Mouse (Mus musculus): Measurements from ENCODE around the gene Gpr176.
A peak's percentile ranks its signal among the peaks of the same experiment; 100 is the strongest.
"Not testable (repeated sequence)": the region's sequence is repeated elsewhere in the genome, so short reads cannot be mapped to it uniquely, and the experiment has no call there.

Gpr176 gene

GRCm38 (mm10) chr2:118298601-118299000, 74.6 kb downstream of the Gpr176 start:
- no peak for DNase-seq

DNA sequence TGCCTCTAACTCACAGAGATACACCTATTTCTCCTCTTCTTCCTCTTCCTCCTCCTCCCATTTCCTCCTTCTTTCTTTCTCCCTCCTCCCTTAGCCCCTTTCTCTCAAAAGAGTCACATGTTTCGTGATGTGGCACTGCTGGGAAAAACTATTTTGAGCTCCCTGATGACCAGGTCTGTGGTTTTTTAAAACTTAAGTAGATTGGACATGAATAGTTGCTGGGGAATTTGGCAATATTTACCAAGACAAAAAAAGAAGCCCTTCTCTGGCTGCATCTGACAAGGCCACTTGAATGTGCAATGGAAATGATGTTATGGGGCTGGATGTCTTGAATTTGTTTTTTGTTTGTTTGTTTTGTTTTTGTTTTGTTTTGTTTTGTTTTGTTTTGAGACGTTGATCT, 75.3 kb downstream of the Gpr176 start:
- no peak for DNase-seq

DNA sequence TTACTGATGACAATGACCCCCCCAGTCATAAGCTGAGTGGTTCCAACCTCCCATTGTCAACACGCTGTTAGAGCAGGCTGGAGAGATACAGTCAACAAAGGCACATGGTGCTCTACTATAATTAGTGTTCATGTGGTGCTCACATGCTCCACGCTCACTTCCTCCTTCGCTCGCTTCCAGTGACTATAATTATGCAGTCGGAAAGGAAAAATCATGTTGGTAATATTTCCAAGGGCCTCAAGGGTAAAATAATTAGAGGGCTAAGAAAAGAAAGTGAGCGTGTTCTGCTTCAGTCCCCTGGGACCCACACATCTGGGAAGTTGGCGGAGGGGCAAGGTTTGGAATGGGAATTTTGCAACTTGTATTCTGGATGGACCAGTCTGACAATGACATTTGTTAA, 77.7 kb downstream of the Gpr176 start:
- DNase-seq = no peak

DNA sequence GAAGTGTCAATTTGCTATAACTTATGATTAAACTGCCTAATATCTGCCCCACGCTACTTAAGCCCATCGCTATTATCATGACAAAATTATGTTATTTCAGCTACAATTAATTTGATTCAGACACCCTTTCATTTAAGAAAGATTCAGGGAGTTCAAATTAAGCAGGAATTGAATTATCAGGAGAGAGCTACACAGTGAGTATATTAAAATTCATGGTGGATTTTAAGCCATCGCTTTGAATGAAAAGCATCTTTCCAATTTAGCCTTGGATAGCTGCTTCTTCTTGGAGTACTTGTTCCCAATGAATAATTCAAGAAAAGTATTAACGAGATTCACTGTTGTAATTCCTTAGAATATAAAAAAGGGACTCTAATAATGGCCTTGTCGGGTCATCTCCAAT, 79.6 kb downstream of the Gpr176 start:
- no peak for DNase-seq

DNA sequence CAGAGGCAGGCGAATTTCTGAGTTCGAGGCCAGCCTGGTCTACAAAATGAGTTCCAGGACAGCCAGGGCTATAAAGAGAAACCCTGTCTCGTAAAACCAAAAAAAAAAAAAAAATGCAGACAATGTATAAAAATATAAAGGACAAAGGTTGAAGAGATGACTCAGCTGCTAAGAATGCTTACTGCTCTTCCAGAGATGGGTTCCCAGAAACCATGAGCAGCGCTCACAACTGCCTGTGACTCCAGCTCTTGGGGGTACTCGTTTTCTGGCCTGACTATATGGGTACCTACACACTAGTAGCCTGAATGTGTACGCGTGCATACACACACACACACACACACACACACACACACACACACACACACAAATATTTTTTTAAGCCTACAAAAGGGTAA, 84.2 kb downstream of the Gpr176 start:
- not testable (repeated sequence) for DNase-seq

GRCm38 (mm10) chr2:118288326-118289065, 84.7 kb downstream of the Gpr176 start:
- no peak for DNase-seq

GRCm38 (mm10) chr2:118287678-118288077, 85.5 kb downstream of the Gpr176 start:
- no peak for DNase-seq

DNA sequence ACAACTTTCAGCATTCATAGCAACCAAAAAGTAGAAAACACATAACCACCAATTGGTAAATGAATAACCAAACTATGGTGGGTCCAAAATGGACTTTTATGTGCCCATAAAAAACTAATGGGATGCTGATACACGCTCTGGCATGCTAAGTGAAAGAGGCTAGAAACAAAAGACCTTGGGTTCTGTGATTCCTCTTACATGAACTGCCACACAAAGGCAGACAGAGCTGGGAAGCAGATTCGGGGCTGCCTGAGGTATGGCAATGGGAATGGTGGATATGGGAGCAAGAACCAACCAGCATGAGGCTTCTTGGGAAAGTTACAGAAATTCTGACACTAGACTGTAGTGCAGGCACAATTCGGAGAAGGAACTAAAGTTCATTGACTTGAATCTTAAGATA, 90.8 kb downstream of the Gpr176 start:
- DNase-seq = no peak

DNA sequence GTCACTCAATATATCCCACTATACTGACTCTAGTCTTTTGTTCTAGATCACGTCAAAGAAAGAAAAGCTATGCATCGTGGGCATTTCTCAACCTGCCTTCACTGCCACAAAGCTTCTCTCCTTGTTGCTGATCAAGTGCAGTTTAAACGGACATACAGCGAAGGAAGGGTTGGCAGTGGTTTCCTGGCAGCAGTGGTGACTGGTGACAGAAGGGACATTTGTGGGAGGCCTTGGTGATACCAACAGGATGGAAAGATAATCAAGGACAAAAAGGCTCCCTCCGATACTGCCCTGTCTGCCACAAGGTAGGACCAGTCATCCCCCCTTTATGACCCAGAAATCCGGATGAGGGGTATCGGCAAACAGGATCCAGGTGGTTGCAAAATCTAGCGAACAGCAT, 95.0 kb downstream of the Gpr176 start:
- DNase-seq = no peak

DNA sequence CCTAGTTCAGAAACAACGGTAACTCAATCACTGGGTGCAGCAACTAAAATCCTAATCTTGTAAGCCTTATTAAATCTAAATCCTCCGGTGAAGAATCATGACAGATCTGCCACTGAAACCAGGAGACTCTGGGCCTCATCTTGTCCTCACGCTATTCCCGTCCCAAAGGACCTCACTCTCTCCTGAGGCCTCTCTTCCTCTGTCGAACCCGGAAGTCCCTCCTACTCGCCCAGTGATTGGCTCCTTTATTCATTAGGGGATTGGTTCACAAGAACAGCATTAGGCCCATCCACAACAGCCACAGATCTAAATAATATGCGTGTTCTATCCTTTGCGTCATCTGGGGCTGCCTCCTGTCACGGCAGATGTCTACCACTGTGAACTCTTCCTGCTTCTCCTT, 101.6 kb downstream of the Gpr176 start:
- no peak for DNase-seq

- DNase-seq = no peak
Measured at GRCm38 (mm10) chr2:118270213-118270612, 103.0 kb downstream of the Gpr176 start.

GRCm38 (mm10) chr2:118263914-118264201, 109.4 kb downstream of the Gpr176 start:
- DNase-seq = no peak

GRCm38 (mm10) chr2:118263151-118263913, 109.9 kb downstream of the Gpr176 start:
- peak; percentile 77 for DNase-seq

GRCm38 (mm10) chr2:118262673-118263072, 110.5 kb downstream of the Gpr176 start:
- DNase-seq = no peak

DNA sequence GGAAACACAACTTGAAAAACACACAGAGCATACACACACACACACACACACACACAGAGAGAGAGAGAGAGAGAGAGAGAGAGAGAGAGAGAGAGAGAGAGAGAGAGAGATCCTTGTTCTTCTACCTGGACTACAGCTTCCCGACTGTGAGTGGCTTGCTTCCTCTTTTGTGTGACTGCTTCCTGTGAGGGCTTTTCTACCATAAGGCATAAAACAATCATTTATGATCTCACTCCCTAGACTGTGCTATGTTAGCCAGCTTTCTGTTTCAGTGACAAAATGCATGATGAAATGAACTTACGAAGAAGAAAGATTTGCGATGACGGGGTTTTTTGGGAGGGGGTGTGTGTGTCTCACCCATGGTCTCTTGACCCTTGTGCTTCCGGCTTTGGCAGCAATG, 113.5 kb downstream of the Gpr176 start:
- DNase-seq = no peak

DNA sequence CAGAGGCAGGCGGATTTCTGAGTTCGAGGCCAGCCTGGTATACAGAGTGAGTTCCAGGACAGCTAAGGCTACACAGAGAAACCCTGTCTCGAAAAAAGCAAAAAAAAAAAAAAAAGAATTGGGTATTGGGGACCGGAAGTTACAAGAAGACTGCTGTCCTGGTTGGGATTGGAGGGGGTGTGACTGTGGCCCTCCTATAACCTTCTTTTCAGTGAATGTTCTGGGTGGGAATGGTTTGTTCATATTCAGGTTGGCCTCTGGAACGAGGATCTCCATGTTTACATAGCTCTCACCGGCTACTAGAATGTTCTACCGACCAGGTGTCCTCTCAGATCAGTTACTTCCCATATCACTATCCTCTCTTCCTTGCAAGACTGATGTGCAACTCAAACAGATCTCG, 116.1 kb downstream of the Gpr176 start:
- DNase-seq = no peak

DNA sequence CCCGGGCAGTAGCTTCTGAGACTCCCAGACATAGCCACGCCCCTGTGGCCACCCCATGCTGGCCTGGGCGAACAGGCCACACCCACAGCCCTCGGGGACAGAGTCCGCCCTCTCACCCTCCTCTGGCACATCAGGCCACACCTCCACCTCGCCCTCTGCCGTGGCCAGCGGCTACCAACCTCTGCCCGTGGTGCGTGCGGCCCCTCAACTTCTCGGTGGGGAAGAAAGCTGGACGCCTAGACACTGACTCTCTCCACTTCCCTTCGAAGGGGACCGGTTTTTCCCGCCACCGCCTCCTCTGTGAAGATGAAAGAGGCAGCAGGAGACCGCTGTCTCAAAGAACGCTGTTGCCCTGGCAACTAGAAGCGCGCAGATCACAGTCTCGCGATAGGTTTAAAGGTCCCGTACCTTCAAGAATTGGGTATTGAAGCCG, 116.6 kb downstream of the Gpr176 start, which contains the start of gene Fsip1:
Gene Fsip1, minus strand, starts transcription at position 346 of the 433 bp plus-strand sequence.
- peak; percentile 90 for DNase-seq

DNA sequence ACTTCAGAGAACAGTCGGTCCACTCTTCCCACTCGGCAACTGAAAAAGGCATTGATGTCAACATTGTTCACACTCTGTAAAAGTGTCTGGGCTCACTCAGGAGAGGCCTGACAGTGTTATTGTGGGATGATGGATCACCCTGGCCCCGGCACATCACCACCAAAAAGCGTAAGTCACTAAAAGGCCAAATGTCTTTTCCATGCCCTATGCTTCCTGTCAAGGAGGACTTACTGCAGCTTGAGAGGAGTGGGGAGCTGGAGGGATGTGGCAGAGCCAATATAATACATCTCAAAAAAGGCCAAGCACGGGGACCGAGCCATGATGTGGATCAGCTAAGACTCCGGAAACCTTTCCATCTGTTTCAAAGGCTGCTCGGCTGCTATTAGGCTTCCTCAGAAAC, 118.7 kb downstream of the Gpr176 start:
- DNase-seq = no peak

DNA sequence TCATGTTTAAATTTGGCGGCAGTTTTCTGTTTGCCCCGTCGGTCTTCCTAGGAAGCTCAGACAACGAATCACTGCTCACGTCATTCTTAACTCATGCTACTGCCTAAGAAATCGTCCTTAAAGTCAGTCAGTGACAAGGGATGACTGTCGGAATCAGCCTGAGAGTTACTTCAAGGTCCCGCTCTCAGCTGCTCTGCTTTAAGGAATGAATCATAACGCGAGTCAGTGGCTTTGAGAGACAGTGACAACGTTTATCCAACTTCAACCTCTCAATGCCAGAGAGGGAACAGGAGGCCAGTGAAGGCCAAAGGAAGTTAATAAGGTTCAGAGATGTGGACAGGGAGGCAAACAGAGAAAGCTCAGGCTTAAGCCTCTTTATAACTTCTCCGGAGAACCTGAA, 124.3 kb downstream of the Gpr176 start:
- no peak for DNase-seq

DNA sequence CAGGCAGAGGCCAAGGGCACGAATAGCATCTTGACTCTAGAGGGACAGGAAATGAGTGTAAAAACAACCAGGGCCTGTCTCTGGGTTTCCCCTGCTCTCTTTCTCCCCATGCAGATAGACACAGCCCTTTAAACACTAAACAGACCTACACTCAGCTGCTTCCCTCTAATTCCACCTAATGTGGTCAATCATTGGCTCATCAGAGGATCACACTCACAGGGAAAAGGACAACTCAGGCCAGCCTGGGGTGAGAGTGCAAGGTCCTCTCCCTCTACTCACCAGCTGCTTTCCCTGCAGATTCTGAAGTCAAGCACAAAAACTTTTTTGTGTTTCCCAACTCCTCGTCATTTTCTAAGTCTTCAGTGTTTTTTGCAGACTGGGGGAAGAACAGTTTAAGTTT, 125.2 kb downstream of the Gpr176 start:
- DNase-seq = no peak

- DNase-seq = peak; percentile 84
Measured at GRCm38 (mm10) chr2:118245914-118246313, 127.3 kb downstream of the Gpr176 start.

DNA sequence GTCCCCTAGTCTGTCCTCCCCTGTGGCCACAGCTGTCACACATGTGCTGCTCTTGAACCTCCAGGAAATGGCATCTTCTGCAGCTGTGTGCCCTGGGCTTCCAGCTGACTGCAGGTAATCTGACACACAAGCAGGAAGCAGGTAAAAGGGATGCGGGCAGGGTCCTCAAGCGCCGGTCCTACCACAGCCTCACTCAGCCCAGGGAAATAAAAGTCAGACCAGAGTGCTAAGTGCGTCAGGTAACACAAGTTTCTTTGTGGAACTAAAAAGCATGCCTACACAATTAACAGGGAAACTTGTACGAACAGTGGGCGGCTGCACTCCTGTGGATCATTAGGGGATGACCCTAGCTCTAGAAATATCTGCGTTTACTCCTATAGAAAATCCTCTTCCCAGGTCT, 137.0 kb downstream of the Gpr176 start:
- no peak for DNase-seq

DNA sequence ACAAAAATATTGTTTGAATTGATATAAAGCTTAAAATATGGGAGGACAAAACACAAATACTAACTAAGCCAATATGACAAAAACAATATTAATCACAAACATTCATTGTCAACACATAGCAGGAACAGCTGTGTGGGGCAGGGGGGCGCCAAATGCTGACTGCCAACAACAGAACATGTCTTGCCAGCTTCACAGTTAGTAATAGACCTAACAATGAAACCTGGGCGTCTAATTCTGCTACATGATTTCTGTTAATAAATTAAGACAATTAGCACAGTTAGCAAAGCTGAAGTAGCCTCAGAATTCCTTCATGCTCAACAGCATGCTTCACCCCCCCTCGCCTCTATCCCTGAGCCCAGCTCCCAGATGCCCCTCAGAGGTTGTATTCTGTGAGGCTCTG, 137.6 kb downstream of the Gpr176 start:
- DNase-seq = no peak

GRCm38 (mm10) chr2:118230544-118230943, 142.7 kb downstream of the Gpr176 start:
- DNase-seq = no peak

Measured in retina, postnatal 1 day (tissue).